ENCODE assay signal across 8 mouse cellular contexts in the genomic region with DNA sequence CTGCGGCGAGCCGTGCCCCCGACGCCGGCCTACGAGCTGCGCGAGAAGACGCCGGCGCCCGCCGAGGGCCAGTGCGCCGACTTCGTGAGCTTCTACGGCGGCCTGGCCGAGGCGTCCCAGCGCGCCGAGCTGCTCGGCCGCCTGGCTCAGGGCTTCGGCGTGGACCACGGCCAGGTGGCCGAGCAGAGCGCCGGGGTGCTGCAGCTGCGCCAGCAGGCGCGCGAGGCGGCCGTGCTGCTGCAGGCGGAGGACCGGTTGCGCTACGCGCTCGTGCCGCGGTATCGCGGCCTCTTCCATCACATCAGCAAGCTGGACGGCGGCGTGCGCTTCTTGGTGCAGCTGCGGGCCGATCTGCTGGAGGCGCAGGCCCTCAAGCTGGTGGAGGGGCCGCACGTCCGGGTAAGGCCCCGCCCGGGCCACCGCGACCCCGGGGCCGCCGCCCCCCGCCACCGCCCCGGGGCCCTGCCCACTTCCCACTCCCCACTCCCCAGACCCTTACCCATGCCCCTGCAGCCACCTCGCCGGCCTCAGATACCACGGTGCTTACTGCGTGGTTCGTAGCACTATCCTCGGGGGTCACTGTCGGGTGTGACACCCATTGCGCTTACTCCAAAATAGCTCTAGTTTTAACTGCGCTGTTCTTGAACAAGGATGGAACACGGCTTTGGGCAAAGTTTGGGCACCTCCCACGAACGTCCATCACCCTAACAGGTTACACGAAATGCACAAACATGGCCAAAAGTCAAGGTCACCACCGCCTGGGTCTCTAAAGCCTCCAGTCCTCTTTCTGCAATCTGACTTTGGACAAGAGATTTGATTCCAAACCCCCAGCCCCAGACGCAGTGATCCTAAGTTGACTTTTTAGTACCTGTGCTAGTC. TPM values are rescaled to one million over a fixed set of nuclear protein-coding genes. Genes with fewer than 3 reads are reported as not detected.
DNase-seq lines count a peak whose midpoint lies in the region; ATAC-seq and TF ChIP-seq lines count a peak whose summit lies in the region.

No protein-coding gene starts in this region.

- TF ChIP-seq POLR2A in spleen, adult 2 months (IDR thresholded peaks at IDR 0.05; ENCODE audit: low read depth, low read length) = no peak
- TF ChIP-seq POLR2A in liver, adult 2 months (IDR thresholded peaks at IDR 0.05; ENCODE audit: extremely low read depth, insufficient read depth, low read length) = no peak

- peaks cover 23% of the 10 kb centered on the region for H3K79me2 ChIP-seq in liver, adult 2 months (ENCODE audit: control insufficient read depth, insufficient read depth, low read length)

- no peak for TF ChIP-seq CTCF in spleen, adult 2 months (IDR thresholded peaks at IDR 0.05; ENCODE audit: extremely low read depth, insufficient read depth, insufficient read length, insufficient replicate concordance)
- TF ChIP-seq CTCF in forebrain, postnatal 0 days (IDR thresholded peaks at IDR 0.05; ENCODE audit: low read depth) = no peak
- TF ChIP-seq CTCF in liver, adult 2 months (IDR thresholded peaks at IDR 0.05; ENCODE audit: low read depth, low read length) = no peak

- DNase-seq in cerebellum, postnatal 36 days = no peak
- DNase-seq in spleen, adult 2 months (ENCODE audit: low read depth in 1 of 2, low spot score in 2 of 2) = no peak
- no peak for DNase-seq in spleen, postnatal 4 days (ENCODE audit: low spot score in 2 of 2)
- no peak for DNase-seq in forebrain, postnatal 0 days
- peak; percentile 91 for DNase-seq in liver, adult 2 months (ENCODE audit: extremely low read depth, low read depth, low spot score)
- peak; percentile 55 for DNase-seq in retina, embryonic 14.5 days (ENCODE audit: low spot score)
- no peak for DNase-seq in B cell, adult 2 months

- H3K27me3 ChIP-seq in spleen, adult 2 months (ENCODE audit: control insufficient read depth, insufficient read depth, low read length) = no peaks in the 10 kb centered on the region
- H3K27me3 ChIP-seq in forebrain, postnatal 0 days (ENCODE audit: insufficient read depth, low read length) = no peaks in the 10 kb centered on the region
- no peaks in the 10 kb centered on the region for H3K27me3 ChIP-seq in liver, adult 2 months (ENCODE audit: control insufficient read depth, insufficient read depth, low read length)

- peak overlapping the region; percentile 85 for H3K9ac ChIP-seq in forebrain, postnatal 0 days
- peak overlapping the region; percentile 97 for H3K9ac ChIP-seq in liver, adult 2 months (ENCODE audit: low read depth, low read length)

- WGBS in spleen, adult 2 months = 9% methylated on average over 83 of the region's 83 CpGs
- 7% methylated on average over 74 of the region's 83 CpGs for WGBS in forebrain, postnatal 0 days
- 2% methylated on average over 80 of the region's 83 CpGs for WGBS in liver, adult 2 months

- H3K9me3 ChIP-seq in forebrain, postnatal 0 days (ENCODE audit: low read length) = no peaks in the 10 kb centered on the region

- peak overlapping the region; percentile 98 for H3K4me2 ChIP-seq in forebrain, postnatal 0 days (ENCODE audit: low read depth)

- no peaks in the 10 kb centered on the region for H3K36me3 ChIP-seq in spleen, adult 2 months (ENCODE audit: control insufficient read depth, insufficient read depth, low read length)
- H3K36me3 ChIP-seq in forebrain, postnatal 0 days (ENCODE audit: insufficient read depth) = no peaks in the 10 kb centered on the region; the same call in 1 of the 2 replicates
- H3K36me3 ChIP-seq in liver, adult 2 months (ENCODE audit: control insufficient read depth, insufficient read depth, low read length) = no peaks in the 10 kb centered on the region

- 0 out of 2 replicates have a peak, but pooled peaks have one; percentile 28 for ATAC-seq in cerebellum, adult (ENCODE audit: insufficient number of reproducible peaks, low FRiP score, low TSS enrichment)
- ATAC-seq in forebrain, postnatal 0 days = peak; percentile 67

- H3K4me1 ChIP-seq in spleen, adult 2 months (ENCODE audit: control insufficient read depth, insufficient read depth, insufficient read length) = peaks cover 5% of the 10 kb centered on the region; the same call in 1 of the 2 replicates
- peaks cover 7% of the 10 kb centered on the region; the same call in 1 of the 2 replicates for H3K4me1 ChIP-seq in forebrain, postnatal 0 days (ENCODE audit: insufficient read depth)
- H3K4me1 ChIP-seq in liver, adult 2 months (ENCODE audit: control insufficient read depth, insufficient read depth, low read length) = peaks cover 38% of the 10 kb centered on the region

- H3K4me3 ChIP-seq in spleen, adult 2 months (ENCODE audit: extremely low read depth, insufficient read depth, insufficient read length) = peak overlapping the region; percentile 70
- H3K4me3 ChIP-seq in forebrain, postnatal 0 days (ENCODE audit: low read depth, low read length) = peak overlapping the region; percentile 77
- H3K4me3 ChIP-seq in liver, adult 2 months (ENCODE audit: insufficient read depth, low read depth, low read length) = peak overlapping the region; percentile 95

- H3K27ac ChIP-seq in spleen, adult 2 months (ENCODE audit: insufficient read depth, low read length) = peak overlapping the region; percentile 65
- peak overlapping the region; percentile 94 for H3K27ac ChIP-seq in forebrain, postnatal 0 days (ENCODE audit: low read depth, low read length)
- H3K27ac ChIP-seq in liver, adult 2 months (replicated peaks; ENCODE audit: insufficient read depth, low read depth, low read length) = peak overlapping the region; percentile 97

RNA-seq across cellular contexts. Expression of a gene that starts 0.6 kb away (rescaled TPM):
- 17.8 and 23.6 TPM in 2 replicates for polyA plus RNA-seq in spleen, adult 2 months (2012; rRNA removed)
- 27.6 and 27.9 TPM in 2 replicates for total RNA-seq in forebrain, postnatal 0 days (2014; rRNA removed)
- polyA plus RNA-seq in forebrain, postnatal 0 days (2015; fragmentation: Nextera tagmentation; extraction: Ambion mirVana) = 20.3 and 21.3 TPM in 2 replicates
- total RNA-seq in liver, adult 2 months (2014; rRNA removed) = 57.3 and 68.1 TPM in 2 replicates
- 112 and 115 TPM in 2 replicates for polyA plus RNA-seq in liver, adult 2 months (2012; rRNA removed)

RNA-seq across cellular contexts. Expression of a gene that starts 38.6 kb away (rescaled TPM):
- 15.6 and 20.7 TPM in 2 replicates for polyA plus RNA-seq in spleen, adult 2 months (2012; rRNA removed)
- total RNA-seq in forebrain, postnatal 0 days (2014; rRNA removed) = not detected in 2 replicates
- 0.12 and 0.19 TPM in 2 replicates for polyA plus RNA-seq in forebrain, postnatal 0 days (2015; fragmentation: Nextera tagmentation; extraction: Ambion mirVana)
- 9.6 and 33.0 TPM in 2 replicates for total RNA-seq in liver, adult 2 months (2014; rRNA removed)
- 211 and 649 TPM in 2 replicates for polyA plus RNA-seq in liver, adult 2 months (2012; rRNA removed)

RNA-seq across cellular contexts. Expression of a gene that starts 51.0 kb away (rescaled TPM):
- polyA plus RNA-seq in spleen, adult 2 months (2012; rRNA removed) = 39.1 and 57.8 TPM in 2 replicates
- total RNA-seq in forebrain, postnatal 0 days (2014; rRNA removed) = 390 and 481 TPM in 2 replicates
- 972 and 1,071 TPM in 2 replicates for polyA plus RNA-seq in forebrain, postnatal 0 days (2015; fragmentation: Nextera tagmentation; extraction: Ambion mirVana)
- total RNA-seq in liver, adult 2 months (2014; rRNA removed) = 62.1 and 69.2 TPM in 2 replicates
- polyA plus RNA-seq in liver, adult 2 months (2012; rRNA removed) = 65.3 and 82.8 TPM in 2 replicates

RNA-seq across cellular contexts. Expression of a gene that starts 51.2 kb away (rescaled TPM):
- polyA plus RNA-seq in spleen, adult 2 months (2012; rRNA removed) = 0.23 and 0.27 TPM in 2 replicates
- total RNA-seq in forebrain, postnatal 0 days (2014; rRNA removed) = 41.1 and 58.5 TPM in 2 replicates
- polyA plus RNA-seq in forebrain, postnatal 0 days (2015; fragmentation: Nextera tagmentation; extraction: Ambion mirVana) = 35.0 and 56.1 TPM in 2 replicates
- 0.07 TPM in 1 of 2 replicates, not detected in the other for total RNA-seq in liver, adult 2 months (2014; rRNA removed)
- polyA plus RNA-seq in liver, adult 2 months (2012; rRNA removed) = 0.11 TPM in 1 of 2 replicates, not detected in the other

Comparison
In these comparisons a context has a peak if more than half of its experiments do, and no peak if none do; other contexts are left out.
1. DNase-seq: peak in liver, adult 2 months (single experiment) and retina, embryonic 14.5 days (single experiment); none in cerebellum, postnatal 36 days (0 of 2), spleen, adult 2 months (0 of 2), spleen, postnatal 4 days (0 of 2), forebrain, postnatal 0 days (single experiment) and B cell, adult 2 months (0 of 2).
2. RNA of a gene that starts 51.0 kb away (polyA plus RNA-seq): 972 to 1,071 TPM in forebrain, postnatal 0 days; 65.3 to 82.8 TPM in liver, adult 2 months and 39.1 to 57.8 TPM in spleen, adult 2 months; every median in the first group is over 10 times any median in the second.
3. Peak in every context shown above with its lines, with median percentiles within 50 percentile points of each other: H3K27ac ChIP-seq and H3K4me3 ChIP-seq.